Mouse (Mus musculus): ENCODE measurements at regions not wholly inside any gene's neighbourhood (a gene's known extent, or its start where the extent isn't known, plus 50 kb on each side); places are given as distances from the start of the nearest gene placed in this dataset.
A peak's percentile ranks its signal among the peaks of the same experiment; 100 is the strongest.

GRCm38 (mm10) chr6:143419872-143420271 is 252.9 kb downstream of the Etnk1 start:
- H3K27ac ChIP-seq (ENCODE audit: insufficient read depth, low read length), result no peak overlapping the region
- H3K4me1 ChIP-seq (ENCODE audit: control insufficient read depth, insufficient read depth, low read length), result no peaks in the 10 kb centered on the region; the same call in 1 of the 2 replicates
- no peak overlapping the region for H3K4me3 ChIP-seq (ENCODE audit: insufficient read depth, low read length)
- no peak for TF ChIP-seq CTCF (IDR thresholded peaks at IDR 0.05; ENCODE audit: extremely low read depth, insufficient read depth, low read length)
- no peak for TF ChIP-seq POLR2A (IDR thresholded peaks at IDR 0.05; ENCODE audit: extremely low read depth, insufficient read depth, low read length)

DNA sequence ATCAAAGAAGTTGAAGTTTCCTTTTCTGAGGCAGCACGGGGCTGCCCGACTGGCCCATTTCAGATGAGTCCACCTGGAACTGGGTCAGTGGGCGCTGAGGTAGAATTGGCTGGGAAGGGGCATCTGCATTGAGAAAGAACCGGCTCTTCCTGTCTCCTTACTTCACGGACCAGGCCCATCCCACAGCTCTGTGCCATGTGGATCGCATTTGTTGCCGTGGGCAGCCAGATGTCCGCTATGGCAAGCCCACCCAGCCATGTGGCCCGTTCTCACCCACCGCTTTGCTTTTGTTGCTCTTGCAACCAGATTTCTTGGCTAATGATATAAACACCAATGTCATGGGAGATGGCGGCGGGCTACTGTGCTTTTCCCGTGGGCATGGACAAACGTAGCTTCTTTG is 256.0 kb downstream of the Etnk1 start:
- TF ChIP-seq POLR2A (IDR thresholded peaks at IDR 0.05; ENCODE audit: extremely low read depth, insufficient read depth, low read length) (no peak), CTCF (IDR thresholded peaks at IDR 0.05; ENCODE audit: extremely low read depth, insufficient read depth, low read length) (no peak)
- no peak overlapping the region for H3K4me3 ChIP-seq (ENCODE audit: insufficient read depth, low read length)
- no peak overlapping the region for H3K27ac ChIP-seq (ENCODE audit: insufficient read depth, low read length)

DNA sequence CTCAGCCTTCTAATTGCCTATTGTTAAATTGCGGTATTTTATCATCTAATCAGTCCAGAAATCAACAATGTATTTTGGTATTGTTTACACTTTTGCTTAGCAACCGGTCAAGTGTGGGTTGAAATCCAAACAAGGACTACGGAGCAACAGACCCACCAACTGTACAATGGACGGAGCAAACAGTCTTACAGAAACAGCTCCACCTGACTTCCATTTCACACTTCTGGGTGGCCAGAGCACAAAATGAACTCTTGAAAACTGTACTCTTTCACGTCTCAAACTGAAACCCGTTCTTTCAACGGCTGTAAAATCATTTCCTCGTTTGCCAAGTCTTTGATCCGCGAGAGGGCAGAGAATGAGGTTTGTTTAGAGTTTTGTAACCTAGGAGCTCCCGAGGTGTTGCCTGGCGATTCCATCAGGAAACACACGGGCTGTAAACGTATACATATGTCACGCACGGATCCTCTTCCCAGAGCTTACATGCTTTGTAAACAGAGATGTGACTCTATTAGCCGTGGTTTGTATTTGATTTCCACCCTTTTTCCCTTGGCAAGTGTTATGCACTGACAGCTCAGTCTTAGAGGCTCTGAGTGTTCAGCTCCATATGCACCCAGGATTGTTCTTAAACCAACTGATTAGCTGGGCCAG is 258.3 kb downstream of the Etnk1 start:
- no peak for TF ChIP-seq CTCF (IDR thresholded peaks at IDR 0.05; ENCODE audit: extremely low read depth, insufficient read depth, low read length)
- TF ChIP-seq POLR2A (IDR thresholded peaks at IDR 0.05; ENCODE audit: extremely low read depth, insufficient read depth, low read length), result no peak
- Histone ChIP-seq H3K4me1 (ENCODE audit: control insufficient read depth, insufficient read depth, low read length) (no peaks in the 10 kb centered on the region), H3K4me3 (ENCODE audit: insufficient read depth, low read length) (no peak overlapping the region), H3K27ac (ENCODE audit: insufficient read depth, low read length) (no peak overlapping the region)

More for the DNA sequence above, 256.0 kb downstream of the Etnk1 start:
- H3K4me1 ChIP-seq (ENCODE audit: control insufficient read depth, insufficient read depth, low read length), result no peaks in the 10 kb centered on the region; the same call in 1 of the 2 replicates

DNA sequence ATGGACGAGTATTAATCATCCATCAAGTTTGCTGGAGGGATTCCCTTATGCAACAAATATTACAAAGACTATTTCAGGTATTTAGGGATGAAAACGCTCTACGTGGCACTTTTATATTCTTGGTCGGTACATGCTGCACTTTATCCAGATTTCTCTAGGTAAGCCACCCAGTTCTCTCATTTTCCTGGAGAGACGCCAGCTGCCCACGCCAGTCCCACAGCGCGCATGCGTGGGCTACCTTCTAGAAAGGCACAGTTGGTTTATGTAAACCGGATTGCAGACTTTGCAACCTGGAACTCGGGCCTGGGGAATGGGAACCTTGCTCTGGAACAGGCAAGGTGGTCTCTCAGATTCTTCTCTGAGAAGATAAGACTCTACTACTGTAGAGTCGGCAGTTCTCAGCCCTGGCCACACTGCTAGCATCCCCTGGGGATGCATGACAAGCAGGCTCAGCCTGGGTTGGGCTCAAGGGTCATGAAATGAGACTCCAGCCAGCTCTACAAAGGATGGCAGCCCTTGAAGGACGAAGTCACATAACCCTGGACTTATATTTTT is 265.0 kb downstream of the Etnk1 start:
- no peaks in the 10 kb centered on the region for H3K4me1 ChIP-seq (ENCODE audit: control insufficient read depth, insufficient read depth, low read length)
- H3K4me3 ChIP-seq (ENCODE audit: insufficient read depth, low read length), result no peak overlapping the region
- no peak overlapping the region for H3K27ac ChIP-seq (ENCODE audit: insufficient read depth, low read length)
- no peak for TF ChIP-seq POLR2A (IDR thresholded peaks at IDR 0.05; ENCODE audit: extremely low read depth, insufficient read depth, low read length)
- TF ChIP-seq CTCF (IDR thresholded peaks at IDR 0.05; ENCODE audit: extremely low read depth, insufficient read depth, low read length), result no peak

DNA sequence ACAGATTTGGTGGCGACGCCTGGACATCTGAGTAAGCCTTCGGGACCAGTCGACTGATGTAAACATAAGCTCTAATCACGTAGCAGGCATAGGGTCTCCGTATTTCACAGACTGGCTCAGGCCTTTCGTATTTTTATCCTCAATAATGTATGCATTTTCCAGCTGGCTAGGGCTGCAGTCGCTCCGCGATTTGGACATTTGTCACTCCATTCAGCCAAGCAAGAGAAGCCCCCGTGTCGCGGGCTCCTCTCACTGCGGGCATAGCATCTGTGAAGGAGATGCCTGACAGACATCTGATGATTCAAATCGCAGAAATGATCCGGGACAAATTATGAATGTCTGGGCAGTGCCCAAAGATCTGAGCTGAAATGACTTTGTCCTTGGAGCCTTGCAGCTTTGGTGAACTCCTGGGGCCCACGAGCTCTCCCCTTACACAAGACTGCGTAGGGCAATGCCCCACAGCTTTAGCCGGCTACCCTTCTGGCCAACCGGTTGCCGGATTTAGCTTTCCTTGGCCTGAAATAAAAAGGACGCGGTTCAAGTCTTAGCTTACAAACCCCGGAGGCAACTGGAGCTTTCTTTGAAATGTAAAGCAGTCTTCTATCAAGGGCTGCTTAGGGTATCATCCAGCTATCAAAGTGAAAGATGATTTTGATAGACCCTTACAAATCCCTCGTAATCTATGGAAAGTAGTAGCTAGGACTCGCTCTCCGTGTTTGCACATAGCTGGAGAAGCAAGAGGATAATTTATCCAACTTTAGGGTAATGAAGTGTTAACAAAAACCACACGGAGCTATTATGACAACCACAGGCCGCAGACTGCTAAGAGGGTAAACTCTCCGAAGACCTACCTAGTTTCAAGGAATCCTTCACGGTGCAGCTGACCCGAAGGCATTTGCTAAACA is 270.6 kb downstream of the Etnk1 start:
- H3K4me1 ChIP-seq (ENCODE audit: control insufficient read depth, insufficient read depth, low read length), result no peaks in the 10 kb centered on the region
- no peak overlapping the region for H3K27ac ChIP-seq (ENCODE audit: insufficient read depth, low read length)
- TF ChIP-seq POLR2A (IDR thresholded peaks at IDR 0.05; ENCODE audit: extremely low read depth, insufficient read depth, low read length) (no peak), CTCF (IDR thresholded peaks at IDR 0.05; ENCODE audit: extremely low read depth, insufficient read depth, low read length) (no peak)
- H3K4me3 ChIP-seq (ENCODE audit: insufficient read depth, low read length), result no peak overlapping the region

GRCm38 (mm10) chr6:143438272-143438591 is 271.2 kb downstream of the Etnk1 start:
- H3K4me1 ChIP-seq (ENCODE audit: control insufficient read depth, insufficient read depth, low read length), result no peaks in the 10 kb centered on the region
- no peak overlapping the region for H3K4me3 ChIP-seq (ENCODE audit: insufficient read depth, low read length)
- H3K27ac ChIP-seq (ENCODE audit: insufficient read depth, low read length), result no peak overlapping the region
- TF ChIP-seq POLR2A (IDR thresholded peaks at IDR 0.05; ENCODE audit: extremely low read depth, insufficient read depth, low read length) (no peak), CTCF (IDR thresholded peaks at IDR 0.05; ENCODE audit: extremely low read depth, insufficient read depth, low read length) (no peak)

DNA sequence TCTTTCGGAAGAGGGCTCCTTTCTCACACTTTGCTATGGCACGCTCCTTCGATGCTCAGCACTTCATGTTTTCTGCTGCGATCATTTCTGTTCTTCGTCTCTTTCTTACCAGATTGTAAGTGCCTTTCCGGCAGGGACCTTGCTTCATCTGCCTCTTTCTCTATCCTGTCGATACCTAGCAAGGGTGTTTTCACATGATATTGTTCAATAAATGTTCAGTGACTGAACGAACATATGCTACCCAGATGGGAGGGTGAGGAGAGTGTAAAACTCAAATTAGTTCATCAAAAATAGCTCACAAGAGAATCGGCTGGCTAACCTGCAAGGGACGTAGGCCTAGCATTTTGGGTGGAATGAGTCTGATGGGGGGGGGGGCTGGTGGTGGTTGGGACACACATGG is 272.5 kb downstream of the Etnk1 start:
- TF ChIP-seq POLR2A (IDR thresholded peaks at IDR 0.05; ENCODE audit: extremely low read depth, insufficient read depth, low read length), result no peak
- TF ChIP-seq CTCF (IDR thresholded peaks at IDR 0.05; ENCODE audit: extremely low read depth, insufficient read depth, low read length), result no peak
- H3K27ac ChIP-seq (ENCODE audit: insufficient read depth, low read length), result no peak overlapping the region
- H3K4me3 ChIP-seq (ENCODE audit: insufficient read depth, low read length), result no peak overlapping the region
- no peaks in the 10 kb centered on the region for H3K4me1 ChIP-seq (ENCODE audit: control insufficient read depth, insufficient read depth, low read length)

GRCm38 (mm10) chr6:143440237-143440950 is 273.4 kb downstream of the Etnk1 start:
- H3K4me1 ChIP-seq (ENCODE audit: control insufficient read depth, insufficient read depth, low read length), result no peaks in the 10 kb centered on the region
- no peak for TF ChIP-seq CTCF (IDR thresholded peaks at IDR 0.05; ENCODE audit: extremely low read depth, insufficient read depth, low read length)
- no peak for TF ChIP-seq POLR2A (IDR thresholded peaks at IDR 0.05; ENCODE audit: extremely low read depth, insufficient read depth, low read length)
- 0 out of 2 replicates have a peak overlapping the region, but pooled peaks have one; percentile 3 for H3K27ac ChIP-seq (ENCODE audit: insufficient read depth, low read length)
- H3K4me3 ChIP-seq (ENCODE audit: insufficient read depth, low read length), result no peak overlapping the region

- no peak for TF ChIP-seq POLR2A (IDR thresholded peaks at IDR 0.05; ENCODE audit: extremely low read depth, insufficient read depth, low read length)
- no peak for TF ChIP-seq CTCF (IDR thresholded peaks at IDR 0.05; ENCODE audit: extremely low read depth, insufficient read depth, low read length)
- peak overlapping the region; percentile 43 for H3K4me3 ChIP-seq (ENCODE audit: insufficient read depth, low read length)
- H3K27ac ChIP-seq (ENCODE audit: insufficient read depth, low read length), result no peak overlapping the region
- no peaks in the 10 kb centered on the region for H3K4me1 ChIP-seq (ENCODE audit: control insufficient read depth, insufficient read depth, low read length)
Measured at GRCm38 (mm10) chr6:143442361-143442760, 275.3 kb downstream of the Etnk1 start.

All from cortical plate, adult 2 months (tissue).